Mouse (Mus musculus) midbrain, postnatal 0 days (tissue): ENCODE results near the gene Gorasp1. TPM values are rescaled to one million over a fixed set of nuclear protein-coding genes. Genes with fewer than 3 reads are reported as not detected.

Experiments
- ATAC-seq: fragments of 200-750 bp; cut with Nextera tagmentation; 2 replicates; pipeline ENCODE4 v1.8.0; 2017; ENCODE audit warnings: moderate number of reproducible peaks, mild to moderate bottlenecking, moderate TSS enrichment, moderate library complexity; ENCODE audit not compliant: low FRiP score
- DNase-seq: peaks from one replicate; pipeline ENCODE4 v3.0.0-alpha.2; 2015; ENCODE audit warnings: low spot score
- H3K27ac ChIP-seq: fragments of 300-500 bp; sonication (generic); 2 replicates; pipeline ENCODE4 v1.5.1; 2014; ENCODE audit warnings: low read depth, mild to moderate bottlenecking, low read length, mixed read lengths
- H3K27me3 ChIP-seq: fragments of 300-500 bp; sonication (generic); 2 replicates; pipeline ENCODE4 v1.6.1; 2014; ENCODE audit warnings: low read length, control low read depth, mixed read lengths; ENCODE audit not compliant: insufficient read depth
- H3K36me3 ChIP-seq: fragments of 300-500 bp; sonication (generic); 2 replicates; pipeline ENCODE4 v1.6.1; 2014; ENCODE audit warnings: low read length, control low read depth, mixed read lengths; ENCODE audit not compliant: insufficient read depth
- H3K4me1 ChIP-seq: fragments of 300-500 bp; sonication (generic); 2 replicates; pipeline ENCODE4 v1.6.1; 2014; ENCODE audit warnings: mild to moderate bottlenecking, control low read depth, antibody characterized with exemption, low read length, mixed read lengths; ENCODE audit not compliant: insufficient read depth
- H3K4me2 ChIP-seq: fragments of 300-500 bp; sonication (generic); 2 replicates; pipeline ENCODE4 v1.6.1; 2014; ENCODE audit warnings: low read depth, mild to moderate bottlenecking, low read length, mixed read lengths; ENCODE audit not compliant: poor library complexity, severe bottlenecking
- H3K4me3 ChIP-seq: fragments of 300-500 bp; sonication (generic); 2 replicates; pipeline ENCODE4 v1.5.1; 2014; ENCODE audit warnings: low read depth, mild to moderate bottlenecking, low read length, moderate library complexity
- H3K9ac ChIP-seq: fragments of 300-500 bp; sonication (generic); replicated peaks from 2 replicates; pipeline ENCODE4 v1.6.1; 2014; ENCODE audit warnings: mild to moderate bottlenecking, low read length, moderate library complexity, mixed read lengths; ENCODE audit not compliant: poor library complexity, severe bottlenecking
- H3K9me3 ChIP-seq: fragments of 300-500 bp; sonication (generic); 2 replicates; pipeline ENCODE4 v1.6.1; 2016; ENCODE audit warnings: low read length, control low read depth
- CTCF ChIP-seq: IDR thresholded peaks from 2 replicates; pipeline ENCODE4 v1.5.1; 2016; ENCODE audit warnings: antibody characterized with exemption, mild to moderate bottlenecking
- WGBS: fragments of 180-500 bp; shearing (Covaris S2); extraction: QIAGEN DNeasy Blood & Tissue Kit; methylation state at CpG from one replicate; pipeline ENCODE4 v1.1.7; 2014; 5-methylcytosine and 5-hydroxymethylcytosine counted together
- polyA plus RNA-seq: library from polyadenylated mRNA; unstranded; fragments of >200 nt; fragmentation: Nextera tagmentation; extraction: Ambion mirVana; gene quantifications from 2 replicates; pipeline ENCODE4 v1.2.1, GENCODE M21; 2015
- total RNA-seq: library from RNA; depleted of rRNA; stranded (reverse); fragments of >200 nt; gene quantifications from 2 replicates; pipeline ENCODE4 v1.2.3, GENCODE M21; 2014

The Gorasp1 gene
- total and polyA plus RNA-seq, 2 experiments from 2014 or later: 19.0 to 26.2 TPM

DNA sequence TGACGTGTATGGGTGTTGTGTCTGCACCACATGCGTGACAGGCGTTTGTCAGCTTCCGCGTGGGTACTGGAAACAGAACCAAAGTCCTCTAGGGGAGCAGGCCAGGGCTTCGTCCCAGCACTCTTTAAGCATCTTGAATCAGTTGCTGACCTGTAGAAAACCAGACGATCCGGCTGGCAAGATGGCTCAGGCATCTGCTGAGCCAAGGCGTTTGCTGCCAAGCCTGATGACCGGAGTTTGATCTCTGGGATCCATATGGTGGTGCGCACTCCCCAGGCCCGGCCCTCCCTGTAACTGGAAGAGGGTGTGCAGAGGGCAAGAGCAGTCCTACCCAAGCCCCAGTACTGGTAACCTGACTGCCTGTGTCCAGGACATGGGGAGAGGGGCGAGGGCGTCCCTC is 4.5 kb upstream of the Gorasp1 start:
- no peaks in the 10 kb centered on the region for H3K36me3 ChIP-seq
- H3K9me3 ChIP-seq: no peaks in the 10 kb centered on the region
- ATAC-seq: no peak
- no peak for TF ChIP-seq CTCF
- no peak overlapping the region for H3K4me2 ChIP-seq
- 89% methylated on average over 14 of the region's 14 CpGs for WGBS
- H3K4me3 ChIP-seq: no peak overlapping the region
- no peak for DNase-seq
- no peak overlapping the region for H3K27ac ChIP-seq
- H3K27me3 ChIP-seq: no peaks in the 10 kb centered on the region
- H3K4me1 ChIP-seq: 0 out of 2 replicates have a peak, but pooled peaks cover 3% of the 10 kb centered on the region
- no peak overlapping the region for H3K9ac ChIP-seq

DNA sequence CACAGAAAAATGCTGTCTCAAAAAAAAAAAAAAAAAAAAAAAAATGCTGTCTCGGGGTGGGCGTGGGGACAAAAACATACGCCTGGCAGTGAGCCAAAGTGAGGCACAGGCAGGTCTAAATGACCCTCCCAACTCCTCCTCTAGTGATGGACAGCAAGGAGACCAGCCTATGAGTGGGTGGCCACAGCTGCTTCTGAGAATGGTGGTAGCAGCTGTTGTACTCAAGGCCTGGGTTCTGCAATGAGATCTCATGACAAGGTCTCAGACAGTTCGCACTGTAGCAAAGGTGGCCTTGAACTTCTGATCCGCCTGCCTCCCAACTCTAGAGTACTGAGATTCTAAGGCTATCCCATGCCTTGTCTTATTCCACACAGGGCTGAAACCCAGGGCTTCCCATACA is 4.0 kb upstream of the Gorasp1 start:
- no peak for TF ChIP-seq CTCF
- Histone ChIP-seq H3K27me3 (no peaks in the 10 kb centered on the region), H3K27ac (no peak overlapping the region), H3K9me3 (no peaks in the 10 kb centered on the region), H3K4me2 (no peak overlapping the region), H3K36me3 (no peaks in the 10 kb centered on the region), H3K9ac (no peak overlapping the region), H3K4me1 (0 out of 2 replicates have a peak, but pooled peaks cover 3% of the 10 kb centered on the region), H3K4me3 (no peak overlapping the region)
- ATAC-seq (no peak), DNase-seq (no peak)
- 89% methylated on average over 5 of the region's 5 CpGs for WGBS

DNA sequence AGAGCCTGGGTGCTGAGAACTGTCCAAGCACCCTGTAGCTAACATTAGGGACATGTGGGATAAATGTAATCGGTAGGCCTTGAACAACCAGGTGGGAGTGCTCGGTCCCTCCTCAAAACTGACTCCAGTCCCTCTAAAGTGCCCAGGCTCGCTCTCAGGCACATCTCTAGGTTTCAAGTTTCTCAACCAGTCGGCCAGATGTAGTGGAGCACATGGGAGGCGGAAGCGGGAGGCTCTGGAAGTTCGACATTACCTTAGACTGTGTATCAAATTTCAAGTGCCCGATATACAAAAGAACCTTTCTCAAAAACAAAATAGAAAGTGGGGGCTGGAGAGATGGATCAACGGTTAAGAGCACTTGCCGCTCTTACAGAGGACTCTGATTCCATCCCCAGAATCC is 2.3 kb upstream of the Gorasp1 start:
- Histone ChIP-seq H3K4me2 (no peak overlapping the region), H3K36me3 (no peaks in the 10 kb centered on the region), H3K27ac (no peak overlapping the region), H3K4me3 (no peak overlapping the region), H3K9me3 (no peaks in the 10 kb centered on the region), H3K9ac (no peak overlapping the region), H3K27me3 (no peaks in the 10 kb centered on the region), H3K4me1 (0 out of 2 replicates have a peak, but pooled peaks cover 7% of the 10 kb centered on the region)
- no peak for TF ChIP-seq CTCF
- 80% methylated on average over 10 of the region's 10 CpGs for WGBS
- ATAC-seq (no peak), DNase-seq (no peak)

DNA sequence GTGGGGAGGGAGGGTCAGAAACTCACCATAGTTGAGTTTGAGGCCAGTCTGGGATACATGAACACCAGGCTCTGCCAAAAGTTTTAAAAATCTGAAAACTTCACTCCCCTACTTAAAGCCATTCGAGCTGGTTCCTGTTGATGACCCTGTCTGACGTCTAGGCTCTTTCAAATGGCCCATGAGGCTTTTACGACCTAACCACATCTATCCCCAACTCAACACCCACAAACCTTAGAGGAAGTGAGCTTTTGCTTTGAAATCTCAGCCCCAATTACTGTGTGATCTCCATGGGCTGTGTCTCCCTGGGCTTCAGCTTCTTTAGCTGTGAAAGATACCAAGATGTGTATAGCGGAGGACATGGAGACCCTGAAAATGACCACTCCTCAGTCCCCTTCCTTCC is 1.1 kb upstream of the Gorasp1 start:
- 86% methylated on average over 4 of the region's 4 CpGs for WGBS
- no peak overlapping the region for H3K27ac ChIP-seq
- H3K27me3 ChIP-seq: no peaks in the 10 kb centered on the region
- ATAC-seq (no peak), DNase-seq (no peak)
- TF ChIP-seq CTCF: no peak
- no peak overlapping the region for H3K9ac ChIP-seq
- 0 out of 2 replicates have a peak, but pooled peaks cover 7% of the 10 kb centered on the region for H3K4me1 ChIP-seq
- no peaks in the 10 kb centered on the region for H3K36me3 ChIP-seq
- H3K9me3 ChIP-seq: no peaks in the 10 kb centered on the region
- no peak overlapping the region for H3K4me3 ChIP-seq
- no peak overlapping the region for H3K4me2 ChIP-seq

DNA sequence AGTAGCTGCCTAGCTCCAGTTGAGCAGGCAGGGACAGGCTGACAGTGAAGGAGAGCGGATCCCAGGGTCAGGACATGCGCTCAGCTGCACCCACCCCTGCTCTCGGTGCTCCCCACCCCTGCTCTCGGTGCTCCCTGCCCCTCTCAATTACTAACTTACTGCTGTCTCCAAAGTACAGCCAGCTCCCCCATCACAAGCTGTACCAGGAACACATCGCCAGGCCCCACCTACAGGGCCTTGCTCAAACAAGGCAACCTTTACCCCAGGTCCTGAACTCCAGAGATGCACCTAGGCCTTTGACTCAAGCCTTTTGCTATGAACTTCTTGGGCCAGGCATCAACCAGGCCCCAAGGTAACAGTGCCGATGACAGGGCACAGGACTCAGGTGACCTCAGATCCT is 3.7 kb downstream of the Gorasp1 start:
- H3K9ac ChIP-seq: no peak overlapping the region
- 94% methylated on average over 6 of the region's 6 CpGs for WGBS
- TF ChIP-seq CTCF: no peak
- no peaks in the 10 kb centered on the region for H3K9me3 ChIP-seq
- no peak overlapping the region for H3K4me2 ChIP-seq
- ATAC-seq (no peak), DNase-seq (no peak)
- no peaks in the 10 kb centered on the region for H3K27me3 ChIP-seq
- no peak overlapping the region for H3K27ac ChIP-seq
- H3K4me3 ChIP-seq: no peak overlapping the region
- H3K36me3 ChIP-seq: peaks cover 27% of the 10 kb centered on the region
- 0 out of 2 replicates have a peak, but pooled peaks cover 7% of the 10 kb centered on the region for H3K4me1 ChIP-seq

DNA sequence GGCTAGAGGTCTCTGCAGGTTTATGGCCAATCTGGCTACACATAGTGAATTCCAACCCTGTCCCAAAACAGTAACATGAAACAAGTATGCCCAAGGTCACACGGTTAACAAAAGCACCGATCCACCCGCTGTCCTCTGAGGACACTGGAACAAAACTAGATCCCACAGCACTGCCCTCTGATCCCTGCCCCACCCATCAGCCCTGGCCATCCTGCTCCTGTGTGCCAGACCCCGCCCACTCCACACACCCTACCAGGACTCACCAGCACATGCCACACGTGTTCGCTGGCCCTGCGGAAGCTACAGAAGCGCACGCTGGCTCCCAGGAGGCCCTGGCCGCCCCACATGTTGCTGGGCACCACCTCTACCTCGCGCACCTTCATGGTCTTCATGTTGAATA is 5.0 kb downstream of the Gorasp1 start:
- no peak overlapping the region for H3K27ac ChIP-seq
- no peak overlapping the region for H3K9ac ChIP-seq
- H3K9me3 ChIP-seq: no peaks in the 10 kb centered on the region
- no peak for ATAC-seq
- no peak for TF ChIP-seq CTCF
- H3K36me3 ChIP-seq: peaks cover 40% of the 10 kb centered on the region
- no peaks in the 10 kb centered on the region for H3K27me3 ChIP-seq
- no peak overlapping the region for H3K4me3 ChIP-seq
- no peak overlapping the region for H3K4me2 ChIP-seq
- WGBS: 90% methylated on average over 12 of the region's 12 CpGs
- 0 out of 2 replicates have a peak, but pooled peaks cover 4% of the 10 kb centered on the region for H3K4me1 ChIP-seq
- no peak for DNase-seq
